Mouse (Mus musculus): Measurements from ENCODE around the gene Hmgn1. TPM values are rescaled to one million over a fixed set of nuclear protein-coding genes. Genes with fewer than 3 reads are reported as not detected.
A peak's percentile ranks its signal among the peaks of the same experiment; 100 is the strongest.
"Not testable (repeated sequence)": the region's sequence is repeated elsewhere in the genome, so short reads cannot be mapped to it uniquely, and the experiment has no call there.

The Hmgn1 gene
- total RNA-seq, 2 experiments from 2014 or later, result 120 to 124 TPM

- no peak; the same call in 1 of the 2 replicates for ATAC-seq (replicated peaks; ENCODE audit: poor library complexity)
Measured at GRCm38 (mm10) chr16:96127288-96127656, 257 bp downstream of the Hmgn1 start.

DNA sequence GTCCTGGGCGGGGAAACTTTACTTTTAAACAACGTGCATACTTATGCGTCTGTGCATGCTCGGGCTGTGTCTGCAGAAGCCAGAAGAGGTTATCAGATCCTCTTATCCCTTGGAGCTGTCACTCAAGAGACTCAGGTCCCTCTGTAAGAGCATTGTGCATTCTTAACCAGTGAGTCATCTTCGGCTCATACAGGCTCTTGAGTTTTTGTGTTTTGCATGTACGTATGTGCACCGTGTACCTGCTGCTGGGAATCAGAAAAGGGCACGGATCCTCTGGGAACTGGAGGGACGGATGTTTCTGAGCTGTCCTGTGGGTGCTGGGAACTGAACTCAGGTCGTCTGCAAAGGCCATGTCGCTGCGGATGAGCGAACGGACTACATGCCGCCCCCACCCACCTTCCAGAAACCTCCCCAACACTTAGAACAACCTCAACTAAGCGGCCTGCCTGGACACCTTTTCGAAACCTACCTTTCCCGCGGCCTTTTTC, 801 bp downstream of the Hmgn1 start:
- ATAC-seq (replicated peaks; ENCODE audit: poor library complexity), result peak; percentile 18; the same call in 1 of the 2 replicates

DNA sequence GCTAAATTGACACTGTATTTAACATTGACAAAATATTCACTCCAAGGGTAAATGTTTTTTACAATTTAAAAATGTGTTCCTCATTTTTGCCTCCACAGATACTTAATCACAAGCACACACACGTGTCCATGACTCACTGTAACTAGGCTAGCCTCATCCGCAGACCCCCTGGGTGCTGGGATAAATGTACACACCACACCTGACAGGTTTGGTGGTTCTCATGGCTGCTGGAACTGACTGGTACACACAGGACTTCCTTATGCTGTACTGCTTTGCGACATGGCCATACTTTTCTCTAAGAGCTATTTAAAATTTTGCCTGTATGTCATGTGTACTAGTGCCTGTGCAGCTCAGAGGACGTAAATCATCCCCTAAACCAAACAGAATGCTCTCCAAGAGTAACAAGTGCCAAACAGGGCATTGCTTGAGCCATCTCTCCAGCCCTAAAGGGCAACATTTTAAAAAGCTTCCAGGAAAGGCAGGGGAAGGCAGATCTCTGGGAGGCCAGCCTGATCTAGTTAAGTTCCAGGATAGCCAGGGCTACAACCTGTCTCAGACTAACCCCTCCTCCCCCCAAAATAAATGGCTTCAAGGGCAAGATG, 7.4 kb downstream of the Hmgn1 start:
- no peak for ATAC-seq (replicated peaks; ENCODE audit: poor library complexity)

GRCm38 (mm10) chr16:96114729-96115128, 12.8 kb downstream of the Hmgn1 start:
- peak; percentile 72 for ATAC-seq (replicated peaks; ENCODE audit: poor library complexity)

DNA sequence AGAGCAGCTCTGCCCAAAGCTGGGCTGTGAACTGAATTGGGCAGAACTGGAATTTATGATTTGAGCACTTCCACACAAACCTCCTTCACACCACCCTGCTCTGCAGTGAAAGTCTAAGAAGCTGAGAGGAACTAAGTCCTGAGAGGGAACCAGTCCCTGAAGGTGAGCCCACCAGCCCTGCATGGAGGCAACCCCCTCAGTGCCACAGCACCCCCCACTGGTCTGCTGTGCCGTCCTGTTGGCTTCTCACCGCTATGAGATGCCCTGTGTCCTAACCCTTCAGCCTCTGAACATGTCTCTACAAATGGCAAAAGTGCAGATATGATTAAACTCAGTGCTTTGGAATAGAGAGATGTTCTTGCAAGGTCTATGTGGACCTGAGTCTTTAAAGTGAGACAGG, 14.8 kb downstream of the Hmgn1 start:
- ATAC-seq (replicated peaks; ENCODE audit: poor library complexity), result peak; percentile 45; the same call in 1 of the 2 replicates

- ATAC-seq (replicated peaks; ENCODE audit: poor library complexity), result no peak; the same call in 1 of the 2 replicates
Measured at GRCm38 (mm10) chr16:96110655-96111345, 16.7 kb downstream of the Hmgn1 start.

- ATAC-seq (replicated peaks; ENCODE audit: poor library complexity), result no peak
Measured at GRCm38 (mm10) chr16:96109673-96110072, 17.9 kb downstream of the Hmgn1 start.

GRCm38 (mm10) chr16:96103036-96103435, 24.5 kb downstream of the Hmgn1 start:
- ATAC-seq (replicated peaks; ENCODE audit: poor library complexity), result peak; percentile 87

- ATAC-seq (replicated peaks; ENCODE audit: poor library complexity), result not testable (repeated sequence)
Measured at GRCm38 (mm10) chr16:96097811-96098210, 29.7 kb downstream of the Hmgn1 start.

GRCm38 (mm10) chr16:96095966-96096365, 31.6 kb downstream of the Hmgn1 start:
- no peak for ATAC-seq (replicated peaks; ENCODE audit: poor library complexity)

DNA sequence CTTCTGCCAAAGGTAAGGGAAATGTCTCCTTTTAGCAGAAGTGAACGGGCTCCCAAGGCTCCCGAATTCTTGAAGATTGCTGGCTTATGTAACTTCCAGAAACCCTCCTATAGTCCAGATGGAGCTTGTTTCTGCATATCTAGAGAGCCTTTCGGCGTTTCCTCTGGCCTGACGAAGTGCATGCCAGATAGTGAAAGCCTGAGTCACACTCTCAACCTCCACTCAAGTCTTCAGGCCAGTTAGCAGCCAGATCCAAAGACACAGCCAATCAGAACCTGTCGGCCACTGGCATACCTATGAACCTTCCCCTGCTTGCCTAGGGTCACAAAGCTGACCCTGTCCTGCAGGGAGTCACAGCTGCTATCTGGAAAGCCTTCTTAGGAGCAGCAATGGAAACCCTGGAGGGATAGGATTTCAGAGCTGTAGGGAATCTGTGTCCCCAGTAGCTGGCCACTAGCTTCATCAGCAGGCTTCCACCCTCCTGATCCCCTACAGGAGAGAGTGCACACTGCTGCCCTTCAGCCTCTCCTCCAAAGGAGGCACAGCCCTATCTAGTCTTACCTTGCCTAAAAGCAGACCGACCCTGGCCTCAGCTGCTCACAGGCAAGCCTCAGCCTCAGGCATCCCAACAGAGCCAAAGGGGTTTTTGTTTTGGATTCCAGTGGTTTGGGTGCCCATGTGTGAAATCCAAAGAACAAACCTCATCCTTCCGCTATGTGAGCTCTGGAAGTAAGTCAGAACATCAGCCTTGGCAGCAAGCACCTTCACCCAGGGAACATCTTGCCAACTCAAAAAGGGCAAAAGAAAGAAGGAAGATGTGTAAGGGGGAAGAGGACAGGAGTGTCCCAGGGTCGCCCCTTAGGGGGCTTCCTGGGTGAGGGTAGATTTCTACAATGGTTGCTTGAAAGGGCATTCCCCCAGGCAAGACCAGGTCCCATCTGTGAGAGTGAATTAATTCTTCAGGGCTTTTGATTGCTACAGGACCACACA, 35.7 kb downstream of the Hmgn1 start:
- ATAC-seq (replicated peaks; ENCODE audit: poor library complexity), result no peak

- no peak for ATAC-seq (replicated peaks; ENCODE audit: poor library complexity)
Measured at GRCm38 (mm10) chr16:96088120-96088519, 39.4 kb downstream of the Hmgn1 start.

DNA sequence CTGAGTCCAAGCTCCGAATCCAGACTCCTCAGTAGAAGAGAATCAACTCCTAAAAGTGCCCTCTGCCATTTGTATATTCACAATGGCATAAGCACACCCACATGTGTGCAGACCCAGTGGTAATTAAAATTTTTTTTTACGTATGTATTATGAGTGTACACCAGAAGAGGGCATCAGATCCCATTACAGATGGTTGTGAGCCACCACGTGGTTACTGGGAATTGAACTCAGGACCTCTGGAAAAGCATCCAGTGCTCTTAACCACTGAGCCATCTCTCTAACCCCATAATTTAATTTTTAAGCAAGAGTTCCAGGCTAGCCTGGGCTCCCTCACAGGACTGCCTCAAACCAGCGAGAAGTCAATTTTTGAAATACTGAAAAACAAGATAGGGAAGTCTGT, 40.1 kb downstream of the Hmgn1 start:
- ATAC-seq (replicated peaks; ENCODE audit: poor library complexity), result no peak

DNA sequence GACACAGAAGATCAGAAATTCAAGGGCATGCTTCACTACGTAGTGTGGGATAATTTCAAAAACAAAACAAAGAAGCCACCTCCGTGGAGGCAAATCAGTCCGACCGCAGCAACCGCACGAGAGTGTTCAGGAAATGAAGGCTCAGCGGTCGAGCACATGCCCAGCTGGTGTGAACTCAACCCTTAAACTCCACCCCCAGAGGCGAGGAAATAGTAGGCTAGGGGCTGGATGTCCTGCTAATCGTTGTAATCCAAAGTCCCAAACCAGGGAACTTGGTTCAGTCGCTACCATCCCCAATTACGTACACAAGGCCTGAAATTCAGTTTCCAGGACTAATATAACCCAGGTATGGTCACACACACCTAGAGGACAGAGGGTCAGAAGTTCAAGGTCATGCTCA, 40.5 kb downstream of the Hmgn1 start:
- peak; percentile 33 for ATAC-seq (replicated peaks; ENCODE audit: poor library complexity)

DNA sequence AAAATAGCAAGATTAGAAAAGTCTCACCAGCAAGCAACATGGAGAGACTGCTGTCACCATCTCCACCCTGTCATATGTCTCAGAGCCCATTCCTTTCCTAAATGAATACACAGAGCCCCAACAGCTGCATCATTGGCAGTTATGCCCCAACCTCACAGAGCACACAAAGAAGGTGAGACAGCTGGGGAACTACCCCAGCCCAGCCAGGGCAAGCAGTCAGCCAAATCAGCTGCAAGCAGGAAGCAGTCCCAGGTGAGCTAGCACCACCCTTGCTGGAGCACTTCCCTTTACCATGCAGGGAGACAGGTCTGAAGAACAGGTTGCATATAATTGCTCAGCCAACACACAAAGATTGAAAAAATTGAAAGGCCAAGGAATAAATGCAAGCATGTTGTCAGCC, 41.9 kb downstream of the Hmgn1 start:
- ATAC-seq (replicated peaks; ENCODE audit: poor library complexity), result no peak

DNA sequence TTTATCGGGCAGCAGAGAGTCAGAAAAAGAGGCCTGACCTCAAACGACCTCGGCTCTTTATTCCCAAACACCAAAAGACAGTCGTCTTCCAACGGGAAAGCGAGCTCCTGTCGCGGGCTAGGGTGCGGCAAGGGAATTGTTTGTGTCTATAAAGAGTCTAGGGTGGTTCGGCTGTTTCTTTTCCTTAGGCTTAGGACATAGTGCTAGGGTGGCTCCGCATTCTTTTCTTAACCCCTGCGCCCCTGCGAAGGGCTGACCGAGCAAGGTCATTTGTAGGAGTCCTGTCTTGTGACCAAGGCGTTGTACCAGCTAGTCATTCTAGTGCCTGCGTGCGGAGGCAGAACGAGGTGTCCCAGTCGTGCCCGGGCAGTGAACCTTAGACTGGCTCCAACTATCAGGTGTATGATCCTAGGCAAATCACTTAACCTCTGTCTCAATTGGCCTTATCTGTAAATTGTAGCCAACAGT, 44.3 kb downstream of the Hmgn1 start:
- ATAC-seq (replicated peaks; ENCODE audit: poor library complexity), result no peak

GRCm38 (mm10) chr16:96082301-96083178, 45.0 kb downstream of the Hmgn1 start, which contains the start of gene Brwd1:
Gene Brwd1 (minus strand): TSS chr16:96082526.
- peak; percentile 55 for ATAC-seq (replicated peaks; ENCODE audit: poor library complexity)

GRCm38 (mm10) chr16:96081742-96082241, 45.7 kb downstream of the Hmgn1 start:
- ATAC-seq (replicated peaks; ENCODE audit: poor library complexity), result no peak

DNA sequence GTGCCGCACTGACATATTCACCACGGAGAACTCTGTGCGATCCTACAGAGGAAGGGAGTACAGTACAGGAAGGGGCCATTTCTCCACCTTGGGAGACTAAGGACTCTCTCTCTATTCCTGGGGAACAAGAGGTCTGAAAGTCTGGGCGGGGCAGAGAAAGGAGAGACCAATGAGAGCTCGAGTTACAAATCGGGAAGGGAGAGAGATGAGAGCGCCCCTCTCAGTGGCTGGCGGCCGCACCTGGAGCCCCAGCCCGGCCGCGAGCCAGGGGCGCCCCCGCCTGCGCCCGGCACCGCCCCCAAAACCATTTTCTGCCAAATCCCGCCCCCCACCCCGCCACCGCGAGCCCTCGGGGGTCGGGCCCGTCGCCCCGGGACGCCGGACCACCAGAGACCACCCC, 46.2 kb downstream of the Hmgn1 start:
- ATAC-seq (replicated peaks; ENCODE audit: poor library complexity), result peak; percentile 80

- no peak for ATAC-seq (replicated peaks; ENCODE audit: poor library complexity)
Measured at GRCm38 (mm10) chr16:96080524-96080923, 47.0 kb downstream of the Hmgn1 start.

Measured in megakaryocyte progenitor cell, adult 5-6 weeks (primary cell).